Mouse (Mus musculus): Measurements from ENCODE around the gene Atp5g2. TPM values are rescaled to one million over a fixed set of nuclear protein-coding genes. Genes with fewer than 3 reads are reported as not detected.

Gene Atp5g2
- polyA plus RNA-seq (2012; rRNA removed): 322 and 324 TPM in 2 replicates

- DNase-seq (ENCODE audit: extremely low spot score in 1 of 2, low spot score in 1 of 2): peak in 1 of 2 experiments; percentile 51
Measured at GRCm38 (mm10) chr15:102672215-102673071, at the start of gene Atp5g2. Gene Atp5g2 (minus strand): TSS chr15:102672352.

DNA sequence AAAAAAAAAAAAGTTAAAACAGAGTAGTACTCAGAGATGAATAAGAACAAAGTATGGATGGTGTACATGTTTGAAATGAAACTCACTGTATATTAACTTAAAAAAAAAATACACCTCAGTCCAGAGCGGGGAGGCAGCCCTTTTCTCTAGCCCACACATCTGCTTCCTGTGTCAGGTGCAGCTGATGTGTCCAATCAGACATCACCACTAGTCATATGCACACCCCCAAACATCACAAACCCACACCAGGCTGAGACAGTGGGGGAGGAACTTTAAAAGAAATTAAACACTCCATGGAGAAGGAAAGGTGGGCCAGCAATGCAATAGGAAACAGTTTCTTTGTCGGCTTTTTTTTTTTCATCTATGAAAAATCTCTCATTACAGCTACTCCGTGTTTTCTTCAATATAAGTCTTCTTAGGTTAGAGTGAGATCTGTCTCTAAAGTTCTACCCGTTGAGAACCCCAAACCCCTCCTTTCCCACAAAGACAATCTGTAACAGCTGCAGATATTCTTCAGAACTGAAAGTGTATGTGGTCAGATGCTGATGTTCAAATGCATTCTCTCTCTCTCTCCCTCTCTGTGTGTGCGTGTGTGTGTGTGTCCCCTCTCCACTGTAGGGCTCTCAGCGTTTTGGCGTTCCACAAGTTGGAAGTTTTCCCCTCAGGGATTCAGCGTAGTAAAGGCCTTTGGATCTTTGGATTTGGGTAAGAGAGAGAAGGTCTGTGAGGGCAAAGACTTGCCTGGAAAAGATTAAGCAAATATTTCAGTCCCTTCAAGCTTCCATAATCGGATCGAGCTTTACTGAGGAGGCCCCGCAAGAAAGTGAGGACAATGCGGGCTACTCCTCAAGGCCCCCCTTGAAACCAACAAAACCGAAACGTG lies 49.1 kb upstream of the Atp5g2 start:
- no peak for DNase-seq (ENCODE audit: extremely low spot score in 1 of 2, low spot score in 1 of 2)

GRCm38 (mm10) chr15:102716132-102716531 lies 44.0 kb upstream of the Atp5g2 start:
- DNase-seq (ENCODE audit: extremely low spot score in 1 of 2, low spot score in 1 of 2): no peak

DNA sequence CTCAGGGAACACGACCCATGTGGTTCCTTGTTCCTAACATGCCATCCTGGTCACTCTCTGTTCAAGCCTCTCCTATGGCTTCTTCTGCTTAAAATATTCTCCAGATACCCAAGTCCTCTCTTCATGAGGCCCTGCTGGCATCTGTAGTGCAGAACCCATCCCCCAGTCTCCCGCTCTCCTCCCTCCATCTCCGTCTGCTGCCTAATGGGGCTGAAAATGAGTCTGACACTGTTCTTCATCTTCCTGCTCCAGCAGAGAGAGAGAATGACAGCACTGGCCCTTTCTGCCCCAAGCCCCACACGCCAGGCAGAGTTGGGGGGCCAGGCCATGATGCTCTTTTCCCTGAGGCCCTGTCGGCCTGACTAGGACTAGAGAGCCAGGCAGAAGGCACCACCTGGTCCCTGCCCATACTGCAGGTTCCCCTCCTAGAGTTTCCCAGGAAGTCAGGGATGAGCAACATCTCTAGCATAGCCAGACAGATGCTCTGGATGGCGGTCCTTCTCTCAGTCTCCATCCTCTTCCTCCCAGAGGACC lies 35.7 kb upstream of the Atp5g2 start:
- peak in 1 of 2 experiments; percentile 26 for DNase-seq (ENCODE audit: extremely low spot score in 1 of 2, low spot score in 1 of 2)

DNA sequence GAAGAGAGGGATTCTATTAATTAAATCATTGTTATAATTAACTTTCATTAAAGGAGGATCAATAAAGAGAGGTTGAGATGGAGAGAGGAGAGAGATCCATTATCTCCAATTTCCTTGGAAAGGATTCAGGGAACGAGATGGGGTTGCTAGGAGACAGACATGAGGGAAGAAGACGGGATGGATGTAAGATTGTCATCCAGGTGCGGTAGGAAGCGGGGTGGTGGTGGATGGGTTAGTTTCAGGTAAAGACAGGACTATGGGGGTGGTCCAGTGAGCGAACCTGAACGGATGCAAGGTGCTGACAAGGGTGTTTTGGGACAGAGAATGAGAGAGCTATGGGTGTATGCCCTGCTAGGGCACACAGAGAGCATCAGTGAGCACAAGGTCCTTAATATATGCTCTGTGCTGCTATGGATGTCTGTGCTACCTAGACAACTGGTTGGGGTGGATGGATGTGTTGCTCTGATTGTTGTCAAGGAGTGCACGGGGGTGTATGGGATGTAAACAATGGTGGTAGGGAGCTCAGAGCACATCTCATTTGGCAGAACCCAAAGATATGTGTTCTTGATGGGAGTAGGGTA lies 33.9 kb upstream of the Atp5g2 start:
- DNase-seq (ENCODE audit: extremely low spot score in 1 of 2, low spot score in 1 of 2): no peak

- peak in 1 of 2 experiments; percentile 42 for DNase-seq (ENCODE audit: extremely low spot score in 1 of 2, low spot score in 1 of 2)
Measured at GRCm38 (mm10) chr15:102705226-102705894, 33.2 kb upstream of the Atp5g2 start.

DNA sequence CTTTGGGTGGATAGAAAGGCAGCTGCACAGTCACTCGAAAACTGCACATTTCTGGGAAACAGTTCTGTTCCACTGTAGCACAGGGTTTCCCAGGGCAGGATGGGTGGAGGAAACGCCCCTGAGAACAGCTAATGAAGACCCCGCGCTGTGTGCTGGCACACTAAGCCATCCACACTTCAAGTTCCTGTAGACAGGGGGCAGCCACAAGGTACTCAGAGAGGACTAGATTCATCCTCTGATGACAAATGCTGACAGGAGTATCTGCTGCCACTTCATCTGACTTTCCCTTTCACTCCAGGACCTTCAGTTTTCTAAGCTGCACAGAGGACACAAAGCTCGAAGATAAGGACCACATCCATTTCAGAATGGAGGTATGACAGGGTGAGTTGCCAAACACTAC lies 32.7 kb upstream of the Atp5g2 start:
- no peak for DNase-seq (ENCODE audit: extremely low spot score in 1 of 2, low spot score in 1 of 2)

GRCm38 (mm10) chr15:102702972-102703371 lies 30.8 kb upstream of the Atp5g2 start:
- no peak for DNase-seq (ENCODE audit: extremely low spot score in 1 of 2, low spot score in 1 of 2)

DNA sequence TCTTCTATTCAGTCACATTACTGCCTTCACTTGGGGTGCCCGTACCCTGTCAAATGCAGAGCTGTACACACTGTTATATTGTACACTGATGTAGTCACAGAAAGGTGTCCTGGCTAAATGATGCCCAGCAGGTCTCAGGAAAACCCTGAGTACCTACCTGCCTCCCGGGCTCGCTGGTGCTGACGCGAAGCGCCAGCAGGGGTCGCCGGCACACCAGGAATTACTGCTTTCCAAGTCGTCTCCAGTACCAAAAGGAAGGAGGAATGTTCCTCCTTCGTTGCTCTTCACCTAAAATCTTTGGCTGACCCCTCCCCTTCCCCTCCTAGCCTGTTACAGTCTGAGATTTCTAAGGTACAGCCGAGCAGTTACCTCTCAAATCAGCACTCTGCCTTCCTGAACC lies 26.0 kb upstream of the Atp5g2 start:
- DNase-seq (ENCODE audit: extremely low spot score in 1 of 2, low spot score in 1 of 2): peak in 1 of 2 experiments; percentile 94

- no peak for DNase-seq (ENCODE audit: extremely low spot score in 1 of 2, low spot score in 1 of 2)
Measured at GRCm38 (mm10) chr15:102696899-102697298, 24.7 kb upstream of the Atp5g2 start.

DNA sequence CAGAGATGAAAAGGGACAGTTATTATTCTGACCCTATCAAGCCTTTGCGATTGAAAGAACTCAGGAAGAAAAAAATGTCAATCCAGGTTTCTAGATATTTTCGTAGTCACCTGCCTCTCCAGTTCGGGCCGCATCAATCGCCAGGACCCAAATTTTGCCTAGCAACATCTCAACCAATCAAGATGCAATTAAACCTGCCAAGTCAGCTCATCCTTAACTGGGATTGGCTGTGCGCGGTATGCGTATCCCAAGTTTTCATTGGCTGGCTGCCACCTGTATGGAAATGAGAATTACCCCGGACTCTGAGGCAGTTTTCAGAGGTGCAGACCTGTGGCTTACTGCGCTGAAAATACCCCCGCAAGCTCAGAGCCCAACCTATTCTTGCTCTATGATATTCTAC lies 21.4 kb upstream of the Atp5g2 start:
- DNase-seq (ENCODE audit: extremely low spot score in 1 of 2, low spot score in 1 of 2): peak; percentile 78 to 92

DNA sequence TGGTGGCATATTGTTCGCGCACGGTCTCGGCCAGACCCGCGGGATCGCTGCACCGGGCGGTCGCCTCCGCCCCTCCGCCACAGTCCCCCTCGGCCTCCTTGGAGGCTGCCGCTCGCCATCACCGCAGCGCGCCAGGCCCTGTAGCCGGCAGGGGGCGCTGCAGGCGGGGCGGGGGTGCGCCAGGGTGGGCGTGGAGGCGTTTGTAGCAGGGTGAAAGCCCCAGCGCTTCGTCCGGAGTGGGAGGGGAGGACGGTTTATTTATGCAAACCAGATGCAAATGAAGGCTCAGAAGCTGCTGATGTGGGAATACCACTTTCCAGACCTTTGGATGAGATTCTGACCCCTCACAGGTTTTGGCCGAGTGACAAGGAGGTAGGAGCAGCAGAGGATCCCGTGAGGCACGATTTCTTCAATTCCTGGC lies 20.8 kb upstream of the Atp5g2 start:
- peak in 1 of 2 experiments; percentile 71 for DNase-seq (ENCODE audit: extremely low spot score in 1 of 2, low spot score in 1 of 2)

DNA sequence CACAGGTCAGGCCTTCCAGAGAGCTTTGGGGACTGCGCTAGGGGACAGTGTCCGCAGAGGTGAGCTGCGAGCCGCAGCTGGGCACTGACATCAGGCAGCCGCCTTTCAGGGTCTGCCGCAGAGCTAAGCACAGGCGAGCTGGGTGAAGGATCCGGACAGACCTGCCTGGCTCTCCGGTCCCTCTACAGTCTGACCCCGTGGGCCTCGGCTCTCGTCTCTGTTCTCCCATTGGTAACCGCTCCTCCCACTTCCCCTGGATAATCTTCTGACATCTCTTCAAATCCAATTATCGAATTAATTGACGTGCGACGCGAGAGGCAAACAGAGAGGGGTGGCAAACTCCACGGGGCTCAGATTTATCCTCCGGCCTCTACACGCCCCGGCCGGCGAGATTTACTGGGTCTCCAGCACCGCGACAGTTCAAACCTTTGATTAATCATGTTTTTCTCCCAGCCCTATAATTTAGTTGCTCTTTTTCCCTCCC lies 20.2 kb upstream of the Atp5g2 start:
- DNase-seq (ENCODE audit: extremely low spot score in 1 of 2, low spot score in 1 of 2): no peak

- no peak for DNase-seq (ENCODE audit: extremely low spot score in 1 of 2, low spot score in 1 of 2)
Measured at GRCm38 (mm10) chr15:102685791-102686190, 13.6 kb upstream of the Atp5g2 start.

- no peak for DNase-seq (ENCODE audit: extremely low spot score in 1 of 2, low spot score in 1 of 2)
Measured at GRCm38 (mm10) chr15:102683670-102684069, 11.5 kb upstream of the Atp5g2 start.

GRCm38 (mm10) chr15:102676345-102676744 lies 4.2 kb upstream of the Atp5g2 start:
- no peak for DNase-seq (ENCODE audit: extremely low spot score in 1 of 2, low spot score in 1 of 2)

- DNase-seq (ENCODE audit: extremely low spot score in 1 of 2, low spot score in 1 of 2): peak; percentile 67 to 77
Measured at GRCm38 (mm10) chr15:102673548-102673947, 1.4 kb upstream of the Atp5g2 start.

DNA sequence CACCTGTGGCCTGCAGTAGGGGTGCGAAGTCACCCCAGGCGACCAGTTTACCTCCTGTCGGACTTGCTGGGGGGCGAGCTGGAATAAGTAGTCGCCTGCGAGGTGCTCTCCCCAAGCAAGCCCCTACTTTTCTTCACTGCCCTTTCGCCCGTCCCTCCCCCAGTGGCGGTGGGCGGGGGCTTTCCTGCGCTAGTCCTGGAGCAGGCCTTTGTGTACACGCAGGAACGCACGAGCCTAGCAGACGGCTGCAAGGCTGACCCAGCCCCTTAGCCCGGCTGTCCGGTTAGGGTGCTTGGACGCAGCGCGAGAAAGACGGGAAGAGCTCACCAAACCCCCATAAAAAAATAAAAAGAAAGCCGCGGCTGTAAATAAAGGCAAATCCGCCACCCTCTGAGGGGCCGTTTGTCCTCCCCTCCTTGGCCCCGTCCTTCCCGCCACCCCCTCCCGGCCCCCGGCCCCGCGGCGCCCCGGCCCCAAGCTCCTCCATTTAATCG lies 384 bp downstream of the Atp5g2 start:
- peak; percentile 50 to 69 for DNase-seq (ENCODE audit: extremely low spot score in 1 of 2, low spot score in 1 of 2)

DNA sequence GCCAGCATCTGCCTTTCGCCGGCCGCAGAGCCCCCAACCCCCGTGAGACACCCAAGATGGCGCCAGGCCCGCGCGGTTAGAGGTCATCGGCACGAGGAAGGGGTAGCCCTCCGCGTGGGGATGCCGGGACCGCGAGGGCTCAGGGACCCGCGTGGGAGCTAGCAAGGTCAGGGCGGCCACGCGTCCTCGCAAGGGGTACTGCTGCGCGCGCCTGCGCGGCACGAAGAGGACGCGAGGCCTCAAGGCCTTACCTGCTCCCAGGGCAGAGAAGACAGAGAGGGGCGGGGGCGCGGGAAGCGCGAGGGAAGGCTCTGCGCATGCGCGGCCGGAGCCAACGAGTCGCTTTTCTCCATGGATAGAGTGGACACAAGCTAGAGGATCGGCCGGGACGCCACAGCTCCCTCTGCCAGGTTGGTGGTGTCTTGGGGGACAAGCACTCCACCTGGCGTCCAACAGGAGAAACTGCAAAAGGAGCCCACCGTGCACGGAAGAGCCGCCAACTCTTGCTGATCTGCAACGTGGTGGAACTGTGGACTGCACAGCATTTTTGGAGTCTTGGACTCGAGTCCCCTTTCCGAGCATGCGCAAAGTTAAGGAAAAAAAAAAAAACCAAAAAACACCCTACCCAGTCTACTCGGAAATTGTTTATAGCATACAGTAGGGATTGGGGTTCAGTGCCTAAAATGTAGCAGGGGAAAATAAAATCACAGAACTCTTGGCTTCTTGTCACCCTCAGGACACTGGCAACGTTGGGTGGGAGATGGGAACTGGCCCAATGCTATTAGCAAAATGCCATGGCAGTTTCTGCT lies 1.2 kb downstream of the Atp5g2 start:
- DNase-seq (ENCODE audit: extremely low spot score in 1 of 2, low spot score in 1 of 2): peak; percentile 96 to 98

All from frontal cortex, adult 2 months (tissue).